Mouse (Mus musculus): Measurements from ENCODE around the gene Sept14. TPM values are rescaled to one million over a fixed set of nuclear protein-coding genes. Genes with fewer than 3 reads are reported as not detected.

Sept14 gene
- total RNA-seq, 1 experiment = 0.27 TPM

GRCm38 (mm10) chr5:129717016-129717415, 8.7 kb upstream of the Sept14 start:
- no peak overlapping the region for H3K4me3 ChIP-seq (ENCODE audit: insufficient read depth in 1 of 2, low read depth in 1 of 2, low read length in 2 of 2, poor library complexity in 1 of 2, severe bottlenecking in 1 of 2)
- H3K36me3 ChIP-seq (ENCODE audit: control insufficient read depth, insufficient read depth, low read length, poor library complexity, severe bottlenecking) = peaks cover 15% of the 10 kb centered on the region
- H3K27ac ChIP-seq (ENCODE audit: insufficient read depth, low read depth, low read length, poor library complexity, severe bottlenecking) = no peak overlapping the region
- no peak for DNase-seq (ENCODE audit: low read depth, low spot score)
- H3K4me1 ChIP-seq (ENCODE audit: control insufficient read depth in 2 of 2, insufficient read depth in 2 of 2, low read length in 2 of 2, poor library complexity in 1 of 2) = 0 out of 4 replicates have a peak, but pooled peaks cover 0 to 3% of the 10 kb centered on the region in 2 experiments
- in situ Hi-C loops (cut with MboI; ENCODE audit: low sequenced_read_pairs in 2 of 2, unreplicated experiment in 2 of 2) = no loop called here
- TF ChIP-seq CHD2 (IDR thresholded peaks at IDR 0.05; ENCODE audit: low read depth, low read length) = no peak
- TF ChIP-seq MAFK (IDR thresholded peaks at IDR 0.05; ENCODE audit: insufficient read depth, low read depth, low read length) = no peak
- TF ChIP-seq ZC3H11A (IDR thresholded peaks at IDR 0.05; ENCODE audit: borderline replicate concordance, low read depth, low read length) = no peak
- TF ChIP-seq ZNF384 (IDR thresholded peaks at IDR 0.05; ENCODE audit: low read depth, low read length) = no peak
- TF ChIP-seq HCFC1 (IDR thresholded peaks at IDR 0.05; ENCODE audit: borderline replicate concordance, insufficient read depth, low read length) = no peak
- no peaks in the 10 kb centered on the region for H3K9me3 ChIP-seq (ENCODE audit: control insufficient read depth, insufficient read depth, low read depth, low read length)
- H3K9ac ChIP-seq (ENCODE audit: insufficient read depth, low read depth, low read length, poor library complexity, severe bottlenecking) = no peak overlapping the region

DNA sequence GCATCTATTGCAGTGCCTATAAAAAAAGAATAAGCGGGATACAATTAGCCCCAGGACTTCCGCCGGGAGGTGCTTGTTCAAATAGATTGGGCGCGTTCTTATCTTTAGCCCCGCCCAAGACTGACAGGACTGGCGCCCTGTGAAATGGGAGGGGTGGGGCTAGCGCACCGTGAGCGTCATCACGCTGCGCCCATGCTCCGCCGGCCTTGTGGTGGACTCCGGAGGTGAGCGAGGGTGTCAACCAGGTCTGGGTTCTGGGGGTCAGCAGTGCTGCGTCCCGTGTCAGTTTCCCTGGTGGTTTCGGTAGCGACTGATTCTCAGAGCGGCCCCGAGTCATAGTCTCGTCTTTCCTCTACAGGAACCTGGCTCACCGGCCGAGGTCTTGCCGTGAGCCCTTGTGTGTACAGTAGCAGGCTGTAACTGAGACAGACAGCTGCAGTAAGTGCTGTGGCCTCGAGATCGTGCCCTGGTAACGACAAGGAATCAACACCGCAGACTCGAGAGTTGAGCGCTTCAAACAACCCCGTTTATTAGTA, 7.1 kb upstream of the Sept14 start, which contains the start of gene Mrps17:
TSS of gene Mrps17 (plus strand) at position 172 of the 536 bp plus-strand sequence.
- Histone ChIP-seq H3K9ac (ENCODE audit: insufficient read depth, low read depth, low read length, poor library complexity, severe bottlenecking) (peak within 1 kb of the TSS; percentile 96), H3K4me3 (ENCODE audit: insufficient read depth in 1 of 2, low read depth in 1 of 2, low read length in 2 of 2, poor library complexity in 1 of 2, severe bottlenecking in 1 of 2) (peak within 1 kb of the TSS; percentile 95), H3K9me3 (ENCODE audit: control insufficient read depth, insufficient read depth, low read depth, low read length) (no peaks in the 10 kb centered on the region), H3K4me1 (ENCODE audit: control insufficient read depth in 2 of 2, insufficient read depth in 2 of 2, low read length in 2 of 2, poor library complexity in 1 of 2) (peaks cover 0 to 5% of the 10 kb centered on the region in 2 experiments; a peak in 1 of 4 replicates), H3K36me3 (ENCODE audit: control insufficient read depth, insufficient read depth, low read length, poor library complexity, severe bottlenecking) (peaks cover 15% of the 10 kb centered on the region), H3K27ac (ENCODE audit: insufficient read depth, low read depth, low read length, poor library complexity, severe bottlenecking) (peak within 1 kb of the TSS; percentile 6; the same call in 1 of the 2 replicates)
- in situ Hi-C loops (cut with MboI; ENCODE audit: low sequenced_read_pairs in 2 of 2, unreplicated experiment in 2 of 2) = no loop called here
- no peak for TF ChIP-seq MAFK (IDR thresholded peaks at IDR 0.05; ENCODE audit: insufficient read depth, low read depth, low read length)
- peak; percentile 81 for TF ChIP-seq HCFC1 (IDR thresholded peaks at IDR 0.05; ENCODE audit: borderline replicate concordance, insufficient read depth, low read length)
- 0 out of 2 replicates have a peak, but pooled peaks have one; percentile 1 for TF ChIP-seq ZC3H11A (IDR thresholded peaks at IDR 0.05; ENCODE audit: borderline replicate concordance, low read depth, low read length)
- DNase-seq (ENCODE audit: low read depth, low spot score) = peak; percentile 91

GRCm38 (mm10) chr5:129703368-129703767, 4.9 kb downstream of the Sept14 start:
- in situ Hi-C loops (cut with MboI; ENCODE audit: low sequenced_read_pairs in 2 of 2, unreplicated experiment in 2 of 2) = no loop called here
- DNase-seq (ENCODE audit: low read depth, low spot score) = no peak
- Histone ChIP-seq H3K27ac (ENCODE audit: insufficient read depth, low read depth, low read length, poor library complexity, severe bottlenecking) (no peak overlapping the region), H3K4me3 (ENCODE audit: insufficient read depth in 1 of 2, low read depth in 1 of 2, low read length in 2 of 2, poor library complexity in 1 of 2, severe bottlenecking in 1 of 2) (no peak overlapping the region), H3K36me3 (ENCODE audit: control insufficient read depth, insufficient read depth, low read length, poor library complexity, severe bottlenecking) (no peaks in the 10 kb centered on the region), H3K4me1 (ENCODE audit: control insufficient read depth in 2 of 2, insufficient read depth in 2 of 2, low read length in 2 of 2, poor library complexity in 1 of 2) (peaks cover 0 to 1% of the 10 kb centered on the region in 2 experiments; a peak in 1 of 4 replicates), H3K9ac (ENCODE audit: insufficient read depth, low read depth, low read length, poor library complexity, severe bottlenecking) (no peak overlapping the region), H3K9me3 (ENCODE audit: control insufficient read depth, insufficient read depth, low read depth, low read length) (no peaks in the 10 kb centered on the region)
- no peak for TF ChIP-seq ZC3H11A (IDR thresholded peaks at IDR 0.05; ENCODE audit: borderline replicate concordance, low read depth, low read length)
- no peak for TF ChIP-seq CHD2 (IDR thresholded peaks at IDR 0.05; ENCODE audit: low read depth, low read length)
- TF ChIP-seq MAFK (IDR thresholded peaks at IDR 0.05; ENCODE audit: insufficient read depth, low read depth, low read length) = no peak
- no peak for TF ChIP-seq HCFC1 (IDR thresholded peaks at IDR 0.05; ENCODE audit: borderline replicate concordance, insufficient read depth, low read length)
- no peak for TF ChIP-seq ZNF384 (IDR thresholded peaks at IDR 0.05; ENCODE audit: low read depth, low read length)

- no peak for DNase-seq (ENCODE audit: low read depth, low spot score)
- H3K36me3 ChIP-seq (ENCODE audit: control insufficient read depth, insufficient read depth, low read length, poor library complexity, severe bottlenecking) = no peaks in the 10 kb centered on the region
- in situ Hi-C loops (cut with MboI; ENCODE audit: low sequenced_read_pairs in 2 of 2, unreplicated experiment in 2 of 2) = no loop called here
- H3K9me3 ChIP-seq (ENCODE audit: control insufficient read depth, insufficient read depth, low read depth, low read length) = no peaks in the 10 kb centered on the region
- no peak overlapping the region for H3K27ac ChIP-seq (ENCODE audit: insufficient read depth, low read depth, low read length, poor library complexity, severe bottlenecking)
- no peak overlapping the region for H3K9ac ChIP-seq (ENCODE audit: insufficient read depth, low read depth, low read length, poor library complexity, severe bottlenecking)
- no peak overlapping the region for H3K4me3 ChIP-seq (ENCODE audit: insufficient read depth in 1 of 2, low read depth in 1 of 2, low read length in 2 of 2, poor library complexity in 1 of 2, severe bottlenecking in 1 of 2)
- H3K4me1 ChIP-seq (ENCODE audit: control insufficient read depth in 2 of 2, insufficient read depth in 2 of 2, low read length in 2 of 2, poor library complexity in 1 of 2) = peaks cover 0 to 1% of the 10 kb centered on the region in 2 experiments; a peak in 1 of 4 replicates
- no peak for TF ChIP-seq ZNF384 (IDR thresholded peaks at IDR 0.05; ENCODE audit: low read depth, low read length)
- no peak for TF ChIP-seq HCFC1 (IDR thresholded peaks at IDR 0.05; ENCODE audit: borderline replicate concordance, insufficient read depth, low read length)
- TF ChIP-seq ZC3H11A (IDR thresholded peaks at IDR 0.05; ENCODE audit: borderline replicate concordance, low read depth, low read length) = no peak
- TF ChIP-seq MAFK (IDR thresholded peaks at IDR 0.05; ENCODE audit: insufficient read depth, low read depth, low read length) = no peak
- TF ChIP-seq CHD2 (IDR thresholded peaks at IDR 0.05; ENCODE audit: low read depth, low read length) = no peak
Observed at GRCm38 (mm10) chr5:129701706-129702105, 6.6 kb downstream of the Sept14 start.
